Mouse (Mus musculus) gastrocnemius, postnatal 14 days (tissue): ENCODE results near the gene Lsr. TPM values are rescaled to one million over a fixed set of nuclear protein-coding genes. Genes with fewer than 3 reads are reported as not detected.

Experiments used
- DNase-seq: peaks from one replicate; pipeline ENCODE4 v3.0.0; 2021; ENCODE audit warnings: mixed read lengths
- intact Hi-C: fragments of 180-260 bp; cut with DNase I; formaldehyde crosslinking; loops from one replicate; pipeline ENCODE4 v1.15.1; 2025; ENCODE audit warnings: low total_unique reads
- long read RNA-seq, 2 experiments: library from polyadenylated mRNA; stranded (forward); transcript quantifications; one replicate each; pipeline ENCODE4 v2.0.0; 2021
- total RNA-seq, 2 experiments: library from RNA; stranded (reverse); gene quantifications; 2 replicates each; pipeline ENCODE4 v1.2.3; 2021

Gene Lsr
- total RNA-seq: under 1 TPM; 0.35 to 0.47 TPM
- long read RNA-seq, experiment 1, partial matches to known transcripts: 0 of 1 reads
- long read RNA-seq, experiment 1, other reads (novel, unspliced or antisense): 1 of 1 reads
- long read RNA-seq, experiment 2, partial matches to known transcripts: 0 of 1 reads
- long read RNA-seq, experiment 2, other reads (novel, unspliced or antisense): 1 of 1 reads

GRCm38 (mm10) chr7:30973251-30973500 is at the start of gene Lsr:
TSS of gene Lsr (minus strand) at chr7:30973464.
- intact Hi-C loops: loop anchor here (10.0 kb wide), 1 partner anchor 98 kb away; no protein-coding TSS in a partner anchor
- no peak for DNase-seq

GRCm38 (mm10) chr7:31017104-31017901 is 44.0 kb upstream of the Lsr start:
- intact Hi-C loops: no loop called here
- no peak for DNase-seq

GRCm38 (mm10) chr7:31012971-31013370 is 39.7 kb upstream of the Lsr start:
- intact Hi-C loops: no loop called here
- DNase-seq: no peak

- peak; percentile 35 for DNase-seq
- intact Hi-C loops: no loop called here
Measured at GRCm38 (mm10) chr7:31008889-31009288, 35.6 kb upstream of the Lsr start.

- DNase-seq: no peak
- intact Hi-C loops: no loop called here
Measured at GRCm38 (mm10) chr7:31008175-31008574, 34.9 kb upstream of the Lsr start.

- intact Hi-C loops: no loop called here
- no peak for DNase-seq
Measured at GRCm38 (mm10) chr7:31007775-31008174, 34.5 kb upstream of the Lsr start.

GRCm38 (mm10) chr7:31002650-31003049 is 29.4 kb upstream of the Lsr start:
- intact Hi-C loops: no loop called here

GRCm38 (mm10) chr7:31000505-31001020 is 27.3 kb upstream of the Lsr start:
- DNase-seq: peak; percentile 64
- intact Hi-C loops: no loop called here

More at GRCm38 (mm10) chr7:31002650-31003049, 29.4 kb upstream of the Lsr start:
- no peak for DNase-seq

GRCm38 (mm10) chr7:30996491-30996890 is 23.2 kb upstream of the Lsr start:
- no peak for DNase-seq
- intact Hi-C loops: no loop called here

- intact Hi-C loops: no loop called here
- DNase-seq: no peak
Measured at GRCm38 (mm10) chr7:30993986-30994385, 20.7 kb upstream of the Lsr start.

- intact Hi-C loops: no loop called here
- DNase-seq: no peak
Measured at GRCm38 (mm10) chr7:30992148-30992547, 18.9 kb upstream of the Lsr start.

GRCm38 (mm10) chr7:30988519-30989162 is 15.4 kb upstream of the Lsr start:
- DNase-seq: no peak
- intact Hi-C loops: no loop called here

- DNase-seq: no peak
- intact Hi-C loops: no loop called here
Measured at GRCm38 (mm10) chr7:30985357-30985756, 12.1 kb upstream of the Lsr start.

- intact Hi-C loops: no loop called here
- no peak for DNase-seq
Measured at GRCm38 (mm10) chr7:30981703-30982102, 8.4 kb upstream of the Lsr start.

GRCm38 (mm10) chr7:30973501-30974289 is 431 bp upstream of the Lsr start, which contains the start of gene Fam187b:
TSS of gene Fam187b (plus strand) at chr7:30973790.
- peak; percentile 87 for DNase-seq
- intact Hi-C loops: loop anchor here (10.0 kb wide), 1 partner anchor 99 kb away; no protein-coding TSS in a partner anchor

GRCm38 (mm10) chr7:30972426-30973250 is 626 bp downstream of the Lsr start:
- intact Hi-C loops: loop anchor here (10.0 kb wide), 1 partner anchor 98 kb away; no protein-coding TSS in a partner anchor
- DNase-seq: no peak

GRCm38 (mm10) chr7:30971901-30972300 is 1.4 kb downstream of the Lsr start:
- intact Hi-C loops: loop anchor here (10.0 kb wide), 1 partner anchor 97 kb away; no protein-coding TSS in a partner anchor
- DNase-seq: no peak

GRCm38 (mm10) chr7:30969174-30969573 is 4.1 kb downstream of the Lsr start:
- no peak for DNase-seq

GRCm38 (mm10) chr7:30968611-30969010 is 4.7 kb downstream of the Lsr start:
- DNase-seq: no peak
- intact Hi-C loops: no loop called here

More at GRCm38 (mm10) chr7:30969174-30969573, 4.1 kb downstream of the Lsr start:
- intact Hi-C loops: no loop called here
